ENCODE assay signal across 7 mouse cellular contexts in genomic region chr7:122965386-122965785, GRCm38 (mm10). TPM values are rescaled to one million over a fixed set of nuclear protein-coding genes. Genes with fewer than 3 reads are reported as not detected.
DNase-seq lines count a peak whose midpoint lies in the region; ATAC-seq and TF ChIP-seq lines count a peak whose summit lies in the region.

Gene Rbbp6, plus strand, starts transcription at chr7:122965686.

- no peak within 1 kb of the TSS for H3K27ac ChIP-seq in thymus, adult 2 months (ENCODE audit: control insufficient read depth, insufficient read depth, low read length)
- H3K27ac ChIP-seq in limb, embryonic 13.5 days = no peak within 1 kb of the TSS

- no peak for TF ChIP-seq POLR2A in thymus, adult 2 months (IDR thresholded peaks at IDR 0.05; ENCODE audit: control insufficient read depth, extremely low read depth, insufficient read depth, low read length, poor library complexity)

- no peak for TF ChIP-seq CTCF in thymus, adult 2 months (IDR thresholded peaks at IDR 0.05; ENCODE audit: borderline replicate concordance, control insufficient read depth, extremely low read depth, insufficient read depth, low read length, poor library complexity)

- intact Hi-C loops in heart, postnatal 25 days (cut with DNase I) = no loop called here

- no peak for DNase-seq in thymus, adult 2 months
- DNase-seq in thymus, postnatal 14 days = no peak
- no peak for DNase-seq in heart, postnatal 25 days (ENCODE audit: low spot score)
- no peak for DNase-seq in ovary, postnatal 14 days (ENCODE audit: low spot score)
- DNase-seq in thymus, postnatal 25 days = no peak

- no peak for ATAC-seq in erythroid progenitor cell, adult 5-6 weeks (replicated peaks; ENCODE audit: low FRiP score, poor library complexity, severe bottlenecking)
- ATAC-seq in limb, embryonic 13.5 days (ENCODE audit: low FRiP score, low read depth) = no peak

- H3K4me3 ChIP-seq in thymus, adult 2 months (ENCODE audit: control insufficient read depth, insufficient read depth, low read length) = no peak within 1 kb of the TSS
- H3K4me3 ChIP-seq in limb, embryonic 13.5 days = no peak within 1 kb of the TSS

- no peaks in the 10 kb centered on the region for H3K36me3 ChIP-seq in thymus, adult 2 months (ENCODE audit: control insufficient read depth, insufficient read depth, low read length)
- H3K36me3 ChIP-seq in limb, embryonic 13.5 days = no peaks in the 10 kb centered on the region

- 0 out of 2 replicates have a peak, but pooled peaks cover 2% of the 10 kb centered on the region for H3K4me1 ChIP-seq in thymus, adult 2 months (replicated peaks; ENCODE audit: control insufficient read depth, insufficient read depth, low read length)
- H3K4me1 ChIP-seq in limb, embryonic 13.5 days = no peaks in the 10 kb centered on the region

- H3K9me3 ChIP-seq in limb, embryonic 13.5 days = no peaks in the 10 kb centered on the region

- H3K27me3 ChIP-seq in thymus, adult 2 months (ENCODE audit: control insufficient read depth, insufficient read depth, low read length) = no peaks in the 10 kb centered on the region
- no peaks in the 10 kb centered on the region for H3K27me3 ChIP-seq in limb, embryonic 13.5 days

- WGBS in thymus, adult 2 months = 93% methylated on average over 5 of the region's 5 CpGs
- WGBS in limb, embryonic 13.5 days = 82% methylated on average over 5 of the region's 5 CpGs

- H3K4me2 ChIP-seq in limb, embryonic 13.5 days (replicated peaks) = no peak within 1 kb of the TSS

- H3K9ac ChIP-seq in limb, embryonic 13.5 days = no peak within 1 kb of the TSS

RNA-seq across cellular contexts. Expression of gene Rbbp6, which starts in this region (rescaled TPM):
- 26.9 and 27.9 TPM in 2 replicates for polyA plus RNA-seq in thymus, adult 2 months (2012; rRNA removed)
- total RNA-seq in erythroid progenitor cell, adult 5-6 weeks (2015; ENCODE audit: low replicate concordance) = 77.5 and 99.5 TPM in 2 replicates
- total RNA-seq in erythroid progenitor cell, adult 5-6 weeks (2017; ENCODE audit: low replicate concordance) = 56.0 and 64.2 TPM in 2 replicates
- total RNA-seq in heart, postnatal 25 days (2021) = 10 to 100 TPM; 24.9 to 35.3 TPM
- 34.0 and 38.0 TPM in 2 replicates for polyA plus RNA-seq in limb, embryonic 13.5 days (2015; fragmentation: Nextera tagmentation; extraction: Ambion mirVana)
